Mouse (Mus musculus) forebrain, embryonic 12.5 days (tissue): ENCODE data around the gene Smpd3. TPM values are rescaled to one million over a fixed set of nuclear protein-coding genes. Genes with fewer than 3 reads are reported as not detected.

Source experiments
- ATAC-seq: fragments of 200-750 bp; cut with Nextera tagmentation; 2 replicates; pipeline ENCODE4 v1.8.0; 2017; ENCODE audit warnings: moderate TSS enrichment; ENCODE audit not compliant: low FRiP score
- H3K27ac ChIP-seq: fragments of 300-500 bp; sonication (generic); 2 replicates; pipeline ENCODE4 v1.5.1; 2016; ENCODE audit warnings: mild to moderate bottlenecking
- H3K27me3 ChIP-seq: fragments of 300-500 bp; sonication (generic); 2 replicates; pipeline ENCODE4 v1.6.1; 2016; ENCODE audit warnings: mild to moderate bottlenecking
- H3K36me3 ChIP-seq: fragments of 300-500 bp; sonication (generic); replicated peaks from 2 replicates; pipeline ENCODE4 v1.6.1; 2016; ENCODE audit warnings: mild to moderate bottlenecking
- H3K4me1 ChIP-seq: fragments of 300-500 bp; sonication (generic); 2 replicates; pipeline ENCODE4 v1.6.1; 2016
- H3K4me2 ChIP-seq: fragments of 300-500 bp; sonication (generic); 2 replicates; pipeline ENCODE4 v1.6.1; 2016; ENCODE audit warnings: mild to moderate bottlenecking, moderate library complexity
- H3K4me3 ChIP-seq: fragments of 300-500 bp; sonication (generic); replicated peaks from 2 replicates; pipeline ENCODE4 v1.5.1; 2016; ENCODE audit warnings: mild to moderate bottlenecking
- H3K9ac ChIP-seq: fragments of 300-500 bp; sonication (generic); 2 replicates; pipeline ENCODE4 v1.6.1; 2016; ENCODE audit warnings: mild to moderate bottlenecking
- H3K9me3 ChIP-seq: fragments of 300-500 bp; sonication (generic); 2 replicates; pipeline ENCODE4 v1.6.1; 2016
- WGBS: fragments of 180-500 bp; shearing (Covaris S2); methylation state at CpG from one replicate; pipeline ENCODE4 v1.1.7; 2016; 5-methylcytosine and 5-hydroxymethylcytosine counted together
- polyA plus RNA-seq: library from polyadenylated mRNA; unstranded; fragments of >200 nt; fragmentation: Nextera tagmentation; extraction: Ambion mirVana; gene quantifications from 2 replicates; pipeline ENCODE4 v1.2.1, GENCODE M21; 2016

Gene Smpd3
- polyA plus RNA-seq, 1 experiment from 2014 or later: 24.4 TPM

DNA sequence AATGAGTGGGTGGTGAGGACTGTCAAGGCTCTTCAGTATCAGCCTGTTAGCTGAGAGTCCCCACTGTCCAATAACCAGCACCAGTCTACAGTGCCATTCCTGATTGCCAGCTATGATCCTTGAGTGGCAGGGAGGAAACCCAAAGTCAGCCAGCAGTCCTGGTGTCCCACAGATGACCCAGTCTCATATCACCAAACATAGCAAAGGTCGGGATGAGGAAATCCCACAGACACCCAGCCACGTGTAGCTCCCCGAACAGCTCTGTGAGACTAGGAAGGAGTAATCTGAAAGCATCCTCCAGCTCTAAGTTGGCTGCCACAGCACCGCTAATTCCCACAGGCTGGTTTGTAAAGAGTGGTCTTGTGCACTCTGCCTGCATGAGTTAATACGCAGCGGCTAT is 33.5 kb downstream of the Smpd3 start:
- Histone ChIP-seq H3K27ac (no peak overlapping the region), H3K9ac (no peak overlapping the region), H3K4me1 (peaks cover 5% of the 10 kb centered on the region), H3K4me3 (no peak overlapping the region), H3K9me3 (no peaks in the 10 kb centered on the region), H3K36me3 (no peaks in the 10 kb centered on the region), H3K27me3 (no peaks in the 10 kb centered on the region), H3K4me2 (no peak overlapping the region)
- 83% methylated on average over 6 of the region's 6 CpGs for WGBS
- no peak for ATAC-seq

DNA sequence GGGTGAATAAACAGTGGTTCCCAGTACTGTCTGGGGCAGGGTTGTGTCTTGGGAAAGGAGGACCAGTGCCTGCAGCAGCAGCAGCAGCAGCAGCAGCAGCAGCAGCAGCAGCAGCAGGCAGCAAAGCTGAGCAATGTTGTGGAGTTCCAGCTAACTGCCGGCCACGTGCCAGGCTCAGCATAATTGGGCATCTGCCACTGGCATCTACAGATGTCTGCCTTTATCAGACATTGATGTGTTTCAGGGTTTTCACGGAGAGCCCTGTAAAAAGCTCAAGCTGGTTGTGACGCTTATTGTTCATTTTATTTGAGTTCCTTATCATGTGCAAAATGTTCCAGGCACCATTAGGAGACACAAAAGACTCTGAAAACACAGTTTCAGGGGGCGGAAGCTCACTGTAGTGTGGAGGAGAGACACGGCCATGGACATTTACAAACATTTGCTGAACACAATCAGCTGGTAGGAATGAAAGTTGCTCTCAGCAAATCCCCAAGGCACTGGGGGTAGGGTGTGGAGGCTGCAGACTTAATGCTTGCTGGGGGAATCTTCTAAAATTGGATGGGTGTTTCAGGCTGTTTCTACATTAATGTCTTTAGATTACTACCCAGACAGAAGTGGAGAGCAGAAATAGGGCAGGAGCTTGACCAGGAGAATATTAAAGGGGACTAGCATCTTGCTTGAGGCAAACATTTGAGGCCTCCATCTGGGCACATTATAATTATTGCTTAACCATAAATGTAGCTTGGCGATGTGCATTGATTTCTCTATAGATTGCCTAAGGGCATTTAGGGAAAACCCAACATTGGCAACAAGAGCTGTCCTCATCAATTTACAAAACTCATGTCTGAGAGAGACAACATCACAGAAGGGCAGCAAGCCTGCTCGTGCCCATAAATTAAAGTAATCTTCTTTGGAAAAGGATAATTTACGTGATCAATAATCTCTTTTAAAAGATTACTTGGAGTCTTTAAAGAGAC is 36.8 kb downstream of the Smpd3 start:
- no peak overlapping the region for H3K4me2 ChIP-seq
- no peak overlapping the region for H3K4me3 ChIP-seq
- no peaks in the 10 kb centered on the region for H3K36me3 ChIP-seq
- no peak overlapping the region for H3K9ac ChIP-seq
- H3K27ac ChIP-seq: peak overlapping the region; percentile 27; the same call in 1 of the 2 replicates
- peaks cover 5% of the 10 kb centered on the region for H3K4me1 ChIP-seq
- no peaks in the 10 kb centered on the region for H3K27me3 ChIP-seq
- 70% methylated on average over 9 of the region's 9 CpGs for WGBS
- ATAC-seq: no peak
- H3K9me3 ChIP-seq: no peaks in the 10 kb centered on the region

DNA sequence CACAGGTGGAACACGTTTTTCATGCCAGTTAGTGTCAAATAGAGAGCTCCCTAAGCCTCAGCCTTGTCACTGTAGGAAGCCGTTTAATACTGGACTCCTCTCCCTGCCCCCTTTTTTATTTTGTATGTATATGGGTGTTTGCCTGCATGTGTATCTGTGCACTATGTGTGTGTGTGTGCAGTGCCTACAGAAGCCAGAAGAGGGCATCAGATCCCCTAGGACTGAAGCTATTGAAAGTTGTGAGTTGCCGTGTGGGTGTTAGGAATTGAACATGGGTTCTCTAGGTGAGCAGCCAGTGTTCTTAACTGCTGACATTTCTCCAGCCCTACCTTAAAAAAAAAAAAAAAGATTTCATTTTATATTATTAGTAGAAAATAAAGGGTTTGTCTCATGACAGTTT is 38.1 kb downstream of the Smpd3 start:
- Histone ChIP-seq H3K27me3 (no peaks in the 10 kb centered on the region), H3K27ac (no peak overlapping the region), H3K9me3 (no peaks in the 10 kb centered on the region), H3K36me3 (no peaks in the 10 kb centered on the region), H3K4me1 (peaks cover 5% of the 10 kb centered on the region), H3K4me3 (no peak overlapping the region), H3K4me2 (no peak overlapping the region), H3K9ac (no peak overlapping the region)
- WGBS: 87% methylated on average over 3 of the region's 3 CpGs
- no peak for ATAC-seq

DNA sequence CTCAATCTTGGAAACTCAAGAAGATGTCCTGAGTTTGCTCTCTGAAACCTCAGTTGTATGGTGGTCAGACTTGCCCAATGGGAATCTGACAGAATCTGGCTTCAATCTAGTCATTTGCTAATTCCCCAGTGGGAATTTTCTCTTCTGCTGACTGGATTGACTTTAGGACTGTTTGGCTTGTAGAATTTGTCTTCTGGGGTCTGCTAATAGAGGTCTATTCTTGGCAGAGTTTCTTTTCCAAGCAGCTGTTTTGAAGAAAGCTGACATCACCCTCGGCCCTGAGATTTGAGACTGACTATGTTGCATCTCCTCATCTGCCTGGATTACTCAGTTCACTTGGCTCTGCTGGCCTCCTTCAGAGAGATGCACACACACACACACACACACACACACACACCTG is 38.9 kb downstream of the Smpd3 start:
- ATAC-seq: no peak
- no peak overlapping the region for H3K9ac ChIP-seq
- no peak overlapping the region for H3K4me3 ChIP-seq
- WGBS: 89% methylated on average over 1 of the region's 1 CpGs
- no peaks in the 10 kb centered on the region for H3K36me3 ChIP-seq
- no peak overlapping the region for H3K4me2 ChIP-seq
- no peaks in the 10 kb centered on the region for H3K9me3 ChIP-seq
- H3K27ac ChIP-seq: no peak overlapping the region
- H3K27me3 ChIP-seq: no peaks in the 10 kb centered on the region
- peaks cover 5% of the 10 kb centered on the region for H3K4me1 ChIP-seq

DNA sequence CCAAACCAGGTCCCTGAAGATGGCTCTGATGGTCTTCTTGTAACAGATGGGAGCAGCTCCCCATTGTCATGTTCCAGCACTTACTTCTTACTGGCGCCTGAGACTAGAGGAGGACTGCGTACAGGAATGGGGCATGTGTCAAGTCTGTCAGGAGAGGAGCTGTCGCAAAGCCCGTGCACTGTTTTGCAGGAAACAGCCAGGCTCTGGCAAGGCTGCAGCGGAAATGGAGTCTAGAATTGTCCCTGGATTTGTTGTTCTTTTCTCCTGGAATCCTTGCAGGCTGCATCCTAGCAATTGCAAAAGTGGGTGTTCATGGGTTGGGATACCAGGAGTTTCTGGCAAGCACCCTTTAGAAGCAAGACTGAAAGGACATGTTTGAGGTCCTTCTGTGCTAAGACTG is 39.5 kb downstream of the Smpd3 start:
- H3K27ac ChIP-seq: no peak overlapping the region
- no peaks in the 10 kb centered on the region for H3K9me3 ChIP-seq
- H3K27me3 ChIP-seq: no peaks in the 10 kb centered on the region
- ATAC-seq: no peak
- H3K4me1 ChIP-seq: peaks cover 5% of the 10 kb centered on the region
- no peak overlapping the region for H3K4me2 ChIP-seq
- no peak overlapping the region for H3K9ac ChIP-seq
- no peak overlapping the region for H3K4me3 ChIP-seq
- H3K36me3 ChIP-seq: no peaks in the 10 kb centered on the region
- WGBS: 81% methylated on average over 5 of the region's 5 CpGs

DNA sequence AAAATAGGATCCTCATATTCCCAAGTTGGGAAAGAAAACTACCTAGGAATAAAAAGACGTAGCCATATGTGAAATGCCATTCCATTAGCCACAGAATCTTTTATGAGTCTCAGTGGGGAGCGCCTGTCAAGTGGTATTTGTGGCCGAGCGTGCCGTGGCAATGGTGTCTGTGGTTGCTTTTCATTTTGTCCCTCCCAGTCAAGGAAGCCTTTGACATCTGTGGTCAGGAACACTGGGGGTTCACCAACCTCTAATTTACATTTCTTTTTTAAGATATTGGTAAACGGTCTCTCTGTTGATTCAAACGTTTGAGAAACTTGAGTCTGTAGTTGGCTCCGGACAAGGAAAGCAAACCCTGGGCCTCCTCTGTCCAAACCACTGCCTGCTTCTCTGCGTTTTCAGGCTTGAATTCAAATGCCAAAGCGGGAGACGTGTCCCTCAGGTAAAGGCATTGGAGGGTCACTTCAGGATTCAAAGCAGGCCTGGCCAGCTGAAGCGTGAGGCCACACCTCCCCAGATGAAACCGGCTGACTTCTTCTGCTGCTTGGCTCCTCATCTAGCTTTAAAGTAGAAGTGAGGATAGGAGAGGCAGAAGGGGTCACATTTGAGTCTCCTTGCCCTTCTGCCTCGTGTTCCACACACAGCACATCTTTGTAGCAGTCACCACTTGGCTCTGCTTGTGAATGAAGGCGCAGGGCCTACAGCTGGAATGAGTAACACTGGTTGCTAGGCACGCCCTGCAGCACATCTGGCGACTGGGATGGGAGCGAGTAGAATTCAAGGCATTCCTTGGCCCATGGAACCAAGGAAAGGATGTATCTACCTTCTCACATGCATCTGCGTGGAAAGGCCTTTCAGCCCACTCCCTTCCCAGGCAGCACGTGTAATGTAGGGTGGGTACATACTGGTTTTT is 45.0 kb downstream of the Smpd3 start:
- H3K4me3 ChIP-seq: no peak overlapping the region
- H3K27ac ChIP-seq: no peak overlapping the region
- no peaks in the 10 kb centered on the region for H3K9me3 ChIP-seq
- 0 out of 2 replicates have a peak, but pooled peaks cover 3% of the 10 kb centered on the region for H3K27me3 ChIP-seq
- H3K36me3 ChIP-seq: no peaks in the 10 kb centered on the region
- WGBS: 69% methylated on average over 20 of the region's 20 CpGs
- no peak overlapping the region for H3K9ac ChIP-seq
- no peak for ATAC-seq
- H3K4me1 ChIP-seq: peaks cover 12% of the 10 kb centered on the region
- H3K4me2 ChIP-seq: no peak overlapping the region

DNA sequence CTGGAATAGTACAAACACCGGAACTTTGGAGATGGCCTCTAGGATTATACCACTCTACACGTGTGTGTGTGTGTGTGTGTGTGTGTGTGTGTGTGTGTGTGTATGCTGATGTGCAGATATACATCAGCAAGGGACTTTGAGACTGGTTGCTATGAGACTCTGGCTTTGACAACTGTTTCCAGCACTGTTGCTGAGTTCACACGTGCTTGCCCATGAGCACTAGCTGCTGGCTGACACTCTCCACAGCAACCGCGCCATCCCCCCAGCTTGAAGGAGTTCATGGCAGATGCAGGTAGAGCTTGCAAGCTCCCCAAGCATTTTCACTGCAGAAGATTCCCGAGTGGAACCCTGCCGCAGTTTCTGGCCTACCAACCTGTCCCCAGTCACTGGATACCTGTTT is 48.3 kb downstream of the Smpd3 start:
- Histone ChIP-seq H3K36me3 (no peaks in the 10 kb centered on the region; the same call in 1 of the 2 replicates), H3K9ac (no peak overlapping the region), H3K27me3 (0 out of 2 replicates have a peak, but pooled peaks cover 3% of the 10 kb centered on the region), H3K9me3 (no peaks in the 10 kb centered on the region), H3K4me2 (no peak overlapping the region), H3K4me3 (no peak overlapping the region), H3K4me1 (peaks cover 16% of the 10 kb centered on the region), H3K27ac (no peak overlapping the region)
- no peak for ATAC-seq
- 69% methylated on average over 7 of the region's 7 CpGs for WGBS

DNA sequence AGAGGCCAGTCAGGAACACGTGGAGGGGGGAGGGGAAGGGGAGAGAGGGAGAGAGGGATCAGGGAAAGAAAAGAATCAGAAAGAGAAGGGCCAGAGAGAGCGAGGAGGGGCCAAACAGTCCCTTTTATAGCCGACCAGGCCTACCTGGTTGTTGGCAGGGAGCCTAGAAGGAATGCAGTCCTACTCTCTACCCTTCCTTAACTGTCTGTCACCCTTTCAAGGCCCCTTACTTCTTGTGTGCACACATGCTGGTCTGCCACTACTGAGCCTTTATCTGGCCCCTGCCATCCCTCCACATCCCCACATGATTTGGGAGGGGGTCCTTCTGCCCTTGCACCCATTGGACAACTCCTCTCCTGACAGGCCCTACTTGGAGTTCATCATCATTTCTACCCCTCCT is 49.1 kb downstream of the Smpd3 start:
- WGBS: 21% methylated on average over 3 of the region's 3 CpGs
- no peak overlapping the region for H3K4me3 ChIP-seq
- no peak overlapping the region for H3K27ac ChIP-seq
- H3K36me3 ChIP-seq: no peaks in the 10 kb centered on the region; the same call in 1 of the 2 replicates
- H3K9ac ChIP-seq: no peak overlapping the region
- 0 out of 2 replicates have a peak, but pooled peaks cover 3% of the 10 kb centered on the region for H3K27me3 ChIP-seq
- H3K9me3 ChIP-seq: no peaks in the 10 kb centered on the region
- H3K4me2 ChIP-seq: no peak overlapping the region
- no peak for ATAC-seq
- H3K4me1 ChIP-seq: peaks cover 16% of the 10 kb centered on the region

DNA sequence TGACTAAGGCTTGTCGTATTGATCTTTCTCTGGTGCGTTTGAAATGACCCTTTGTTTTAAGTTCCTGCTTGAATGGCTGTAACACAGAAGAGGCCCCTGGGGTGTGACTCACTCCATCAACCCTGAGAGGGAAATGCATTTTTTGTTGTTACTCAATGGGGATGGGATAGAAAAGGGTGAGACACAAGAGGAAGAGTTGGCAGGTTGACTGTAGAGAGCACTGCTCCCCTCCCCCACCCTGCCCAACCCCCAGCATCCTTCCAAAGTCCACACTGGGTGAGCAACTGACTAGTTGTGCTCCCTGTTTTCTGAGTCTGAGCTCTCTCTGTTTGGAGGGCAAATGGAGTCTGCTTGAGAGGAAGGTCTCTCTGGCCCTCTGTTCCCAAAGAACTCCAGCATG is 50.3 kb downstream of the Smpd3 start:
- no peak overlapping the region for H3K4me3 ChIP-seq
- H3K4me1 ChIP-seq: peaks cover 8% of the 10 kb centered on the region; the same call in 1 of the 2 replicates
- no peak overlapping the region for H3K9ac ChIP-seq
- WGBS: 18% methylated on average over 2 of the region's 2 CpGs
- H3K9me3 ChIP-seq: no peaks in the 10 kb centered on the region
- H3K4me2 ChIP-seq: no peak overlapping the region
- no peaks in the 10 kb centered on the region for H3K27me3 ChIP-seq
- H3K36me3 ChIP-seq: no peaks in the 10 kb centered on the region; the same call in 1 of the 2 replicates
- no peak overlapping the region for H3K27ac ChIP-seq
- ATAC-seq: no peak

DNA sequence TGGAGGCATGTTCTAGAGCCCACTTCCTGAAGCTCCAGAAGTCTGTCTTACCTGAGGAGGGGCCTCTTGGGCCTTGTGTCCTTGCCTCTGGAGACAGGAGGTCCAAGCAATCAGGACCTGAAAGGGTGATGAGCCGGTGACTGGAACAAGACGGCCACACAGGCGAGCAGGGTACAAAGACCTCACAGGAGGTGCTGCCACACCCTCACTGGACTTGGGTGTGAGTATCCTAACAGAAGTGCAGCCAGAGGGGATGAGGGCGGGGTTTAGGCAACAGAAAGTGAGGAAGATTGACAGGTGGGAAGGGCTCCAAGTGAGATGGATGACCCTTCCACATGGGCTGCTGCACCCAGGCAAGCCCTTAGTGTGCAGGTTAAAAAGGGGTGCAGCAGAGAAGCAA is 56.9 kb downstream of the Smpd3 start:
- Histone ChIP-seq H3K4me2 (no peak overlapping the region), H3K4me3 (no peak overlapping the region), H3K9me3 (no peaks in the 10 kb centered on the region), H3K27me3 (no peaks in the 10 kb centered on the region), H3K4me1 (no peaks in the 10 kb centered on the region), H3K27ac (no peak overlapping the region), H3K36me3 (no peaks in the 10 kb centered on the region; the same call in 1 of the 2 replicates), H3K9ac (no peak overlapping the region)
- ATAC-seq: no peak
- 58% methylated on average over 4 of the region's 4 CpGs for WGBS

DNA sequence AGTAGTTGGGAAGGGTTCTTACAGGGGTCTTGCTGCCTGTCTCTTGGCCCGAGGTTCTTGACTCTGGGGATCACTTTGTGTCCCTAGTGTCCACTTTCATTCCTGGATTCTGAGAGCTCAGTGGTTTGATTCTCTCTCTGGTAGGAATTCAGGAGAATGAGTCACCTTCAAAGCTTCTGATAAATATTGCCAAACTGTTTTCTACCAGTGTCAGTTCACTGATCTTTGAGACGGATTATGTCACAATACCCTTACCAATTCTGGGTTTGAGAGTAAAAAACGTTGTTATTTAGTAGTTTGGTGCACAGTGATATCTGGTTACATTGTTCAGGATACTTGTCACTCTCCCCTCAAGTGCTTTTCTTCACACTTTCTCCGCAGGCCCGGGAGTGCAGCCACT is 57.6 kb downstream of the Smpd3 start:
- Histone ChIP-seq H3K27me3 (no peaks in the 10 kb centered on the region), H3K4me1 (no peaks in the 10 kb centered on the region), H3K4me3 (no peak overlapping the region), H3K36me3 (no peaks in the 10 kb centered on the region; the same call in 1 of the 2 replicates), H3K9me3 (no peaks in the 10 kb centered on the region), H3K9ac (no peak overlapping the region), H3K27ac (no peak overlapping the region), H3K4me2 (no peak overlapping the region)
- ATAC-seq: no peak
- 53% methylated on average over 5 of the region's 5 CpGs for WGBS

DNA sequence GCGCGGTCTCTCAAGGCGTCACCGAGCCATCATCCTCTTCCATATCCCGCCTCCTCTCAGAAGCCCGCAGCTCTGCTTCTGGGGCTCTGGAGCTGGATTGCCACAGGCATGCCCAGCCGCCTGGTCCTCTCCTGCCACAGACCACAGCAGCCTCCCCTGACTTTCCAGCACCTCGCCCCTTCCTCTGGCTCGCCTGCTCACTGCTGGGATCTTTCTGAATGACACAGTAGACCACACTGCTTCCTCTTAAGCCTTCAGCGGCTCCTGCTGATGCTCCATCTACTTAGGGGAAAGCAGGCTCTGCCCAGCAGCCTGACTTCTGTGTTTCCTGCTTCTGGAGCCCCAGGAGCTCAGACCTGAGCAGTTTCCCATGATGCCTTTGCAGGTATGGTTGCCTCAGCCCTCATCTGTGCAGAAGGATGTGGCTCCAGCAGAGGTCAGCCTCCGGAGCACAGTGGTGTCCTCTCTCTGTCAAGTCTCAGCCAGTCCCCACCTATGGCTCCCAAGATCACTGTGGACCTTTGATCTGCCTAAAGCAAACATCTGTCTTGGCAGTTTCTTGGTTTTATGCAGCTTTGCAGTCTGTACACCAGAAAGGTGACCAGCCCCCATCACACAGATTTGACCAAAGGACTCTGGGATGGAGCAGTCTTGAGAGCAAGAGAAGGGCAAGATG is 59.3 kb downstream of the Smpd3 start:
- H3K36me3 ChIP-seq: no peaks in the 10 kb centered on the region; the same call in 1 of the 2 replicates
- 87% methylated on average over 11 of the region's 11 CpGs for WGBS
- H3K4me3 ChIP-seq: no peak overlapping the region
- no peak overlapping the region for H3K27ac ChIP-seq
- H3K9me3 ChIP-seq: no peaks in the 10 kb centered on the region
- H3K9ac ChIP-seq: no peak overlapping the region
- no peak overlapping the region for H3K4me2 ChIP-seq
- no peaks in the 10 kb centered on the region for H3K4me1 ChIP-seq
- H3K27me3 ChIP-seq: no peaks in the 10 kb centered on the region
- ATAC-seq: no peak
